Mouse (Mus musculus) heart, adult 2 months (tissue): ENCODE data around the gene 4921536K21Rik.
A peak's percentile ranks its signal among the peaks of the same experiment; 100 is the strongest.

Experiments used
- CTCF ChIP-seq: fragments of 200-600 bp; IDR thresholded peaks from 2 replicates; pipeline ENCODE4 v1.8.1; 2022; ENCODE audit warnings: antibody characterized with exemption, mild to moderate bottlenecking, moderate library complexity
- EP300 ChIP-seq: fragments of 200-500 bp; IDR thresholded peaks from 2 replicates; pipeline ENCODE4 v1.6.1; 2011; ENCODE audit warnings: low read depth, low read length, control low read depth; ENCODE audit not compliant: insufficient read depth
- POLR2A ChIP-seq: fragments of 200-500 bp; IDR thresholded peaks from 2 replicates; pipeline ENCODE4 v1.6.1; 2011; ENCODE audit warnings: mild to moderate bottlenecking, low read depth, low read length, control low read depth; ENCODE audit not compliant: insufficient read depth

- no peak for TF ChIP-seq CTCF
- 0 out of 2 replicates have a peak, but pooled peaks have one; percentile 69 for TF ChIP-seq EP300
- 0 out of 2 replicates have a peak, but pooled peaks have one; percentile 13 for TF ChIP-seq POLR2A
Measured at GRCm38 (mm10) chr11:3894406-3895281, at the start of gene 4921536K21Rik, which contains the start of gene Dusp18.
